Mouse (Mus musculus): ENCODE measurements around the gene Prlr. TPM values are rescaled to one million over a fixed set of nuclear protein-coding genes. Genes with fewer than 3 reads are reported as not detected.

Gene Prlr
- total and polyA plus RNA-seq, 3 experiments: not detected

DNA sequence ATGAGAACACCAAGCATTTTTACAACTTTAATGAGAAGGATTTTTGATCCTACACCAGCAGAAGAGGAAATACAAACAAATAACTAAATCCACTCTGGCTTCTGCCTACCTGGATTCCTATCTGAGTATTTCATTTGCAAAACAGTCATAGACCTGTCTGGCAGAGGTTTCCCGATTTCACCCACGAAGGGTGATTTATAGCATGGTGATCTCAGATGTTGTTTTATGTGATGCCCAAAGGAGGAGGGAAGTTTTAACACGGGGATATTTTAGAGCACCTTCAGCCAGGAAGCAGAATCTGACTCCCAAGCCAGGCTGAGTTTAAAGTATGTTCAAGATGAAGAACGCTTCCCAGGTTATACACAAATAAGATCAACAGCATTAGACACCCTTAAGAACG is 134.8 kb downstream of the Prlr start:
- H3K36me3 ChIP-seq (ENCODE audit: control insufficient read depth in 1 of 2, insufficient read depth in 2 of 2, low read length in 2 of 2): no peaks in the 10 kb centered on the region
- no peak overlapping the region for H3K27ac ChIP-seq (ENCODE audit: control insufficient read depth, low read depth, low read length)
- no peak for TF ChIP-seq ETS1 (IDR thresholded peaks at IDR 0.05; ENCODE audit: low read depth, low read length)
- TF ChIP-seq TAL1 (IDR thresholded peaks at IDR 0.05; ENCODE audit: low read length): no peak
- no peak for TF ChIP-seq SMC3 (IDR thresholded peaks at IDR 0.05; ENCODE audit: low read depth, low read length)
- TF ChIP-seq CTCF (IDR thresholded peaks at IDR 0.05 in 2 of 3, conservative IDR thresholded peaks at IDR 0.05 in 1 of 3; ENCODE audit: control insufficient read depth in 1 of 3, insufficient read depth in 1 of 3, low read depth in 2 of 3, low read length in 3 of 3, poor library complexity in 1 of 3, severe bottlenecking in 1 of 3): no peak
- no peak for TF ChIP-seq RAD21 (IDR thresholded peaks at IDR 0.05; ENCODE audit: low read depth, low read length)
- no peak for TF ChIP-seq ZNF384 (IDR thresholded peaks at IDR 0.05; ENCODE audit: low read depth, low read length)
- no peaks in the 10 kb centered on the region for H3K4me1 ChIP-seq (ENCODE audit: control insufficient read depth in 1 of 2, insufficient read depth in 2 of 2, low read length in 2 of 2)
- no peaks in the 10 kb centered on the region for H3K9me3 ChIP-seq (replicated peaks; ENCODE audit: insufficient read depth, low read length)
- no peak overlapping the region for H3K9ac ChIP-seq (ENCODE audit: control insufficient read depth, low read depth, low read length, poor library complexity, severe bottlenecking)
- no peaks in the 10 kb centered on the region for H3K79me2 ChIP-seq (ENCODE audit: control insufficient read depth, insufficient read depth, low read length, poor library complexity)
- H3K27me3 ChIP-seq (ENCODE audit: control insufficient read depth in 1 of 2, insufficient read depth in 2 of 2, low read length in 2 of 2): peaks cover 0 to 1% of the 10 kb centered on the region in 2 experiments; a peak in 1 of 4 replicates
- no peak overlapping the region for H3K4me3 ChIP-seq (ENCODE audit: control insufficient read depth in 1 of 2, insufficient read depth in 1 of 2, low read depth in 2 of 2, low read length in 2 of 2)
- no peak for DNase-seq (ENCODE audit: low read depth, low spot score)

DNA sequence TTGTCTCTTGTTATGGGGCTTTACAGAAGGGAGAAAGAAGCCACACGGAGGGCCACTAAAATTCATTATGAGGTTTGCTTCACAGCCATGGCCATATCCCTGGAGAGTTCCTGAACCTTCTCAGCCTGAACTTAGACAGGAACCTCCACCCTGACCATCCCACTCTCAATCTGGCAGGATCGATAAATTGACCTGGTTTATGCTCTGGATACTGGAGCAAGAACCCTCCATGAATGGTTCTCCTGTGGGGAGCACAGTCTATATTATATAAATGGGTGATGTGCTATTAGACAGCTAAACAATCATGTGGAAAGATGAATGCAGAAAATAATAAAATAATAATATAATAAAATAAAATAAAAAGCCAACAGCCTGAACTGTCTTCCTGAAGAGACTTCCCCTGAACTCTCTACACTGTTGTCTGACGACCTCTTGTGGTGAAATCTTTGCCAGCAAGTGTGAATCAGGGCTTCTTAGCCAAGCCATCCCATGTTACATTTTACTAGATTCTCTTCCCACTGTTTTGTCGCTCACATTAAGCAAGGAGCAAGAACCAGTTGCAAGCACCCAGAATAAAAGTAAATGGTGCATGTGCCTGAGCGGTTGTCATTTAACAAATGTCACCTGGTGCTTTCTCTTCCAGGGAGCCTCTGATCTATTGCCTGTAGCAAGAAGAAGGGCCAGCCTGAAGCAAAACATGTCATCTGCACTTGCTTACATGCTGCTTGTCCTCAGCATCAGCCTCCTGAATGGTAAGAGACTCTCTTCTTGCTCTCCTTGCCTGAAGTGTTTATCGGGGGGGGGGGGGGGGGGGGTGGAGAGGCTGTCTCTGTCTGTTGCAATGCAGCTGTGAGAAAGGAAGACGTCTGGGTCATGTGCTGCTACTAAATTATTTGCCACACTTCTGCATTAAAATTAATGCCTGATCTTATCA is 136.8 kb downstream of the Prlr start:
- no peak for TF ChIP-seq ELF1 (IDR thresholded peaks at IDR 0.05; ENCODE audit: low read depth, low read length)
- peak; percentile 71 for TF ChIP-seq RAD21 (IDR thresholded peaks at IDR 0.05; ENCODE audit: low read depth, low read length)
- TF ChIP-seq SMC3 (IDR thresholded peaks at IDR 0.05; ENCODE audit: low read depth, low read length): peak; percentile 76
- TF ChIP-seq ZC3H11A (IDR thresholded peaks at IDR 0.05; ENCODE audit: low read depth, low read length): peak; percentile 50
- TF ChIP-seq CTCF (IDR thresholded peaks at IDR 0.05 in 2 of 3, conservative IDR thresholded peaks at IDR 0.05 in 1 of 3; ENCODE audit: control insufficient read depth in 1 of 3, insufficient read depth in 1 of 3, low read depth in 2 of 3, low read length in 3 of 3, poor library complexity in 1 of 3, severe bottlenecking in 1 of 3): peak; percentile 40 to 66 (median 49); a peak in 5 of 6 replicates
- no peak for TF ChIP-seq SIN3A (IDR thresholded peaks at IDR 0.05; ENCODE audit: low read length)
- Histone ChIP-seq H3K9me3 (replicated peaks; ENCODE audit: insufficient read depth, low read length) (no peaks in the 10 kb centered on the region), H3K27ac (ENCODE audit: control insufficient read depth, low read depth, low read length) (no peak overlapping the region), H3K36me3 (ENCODE audit: control insufficient read depth in 1 of 2, insufficient read depth in 2 of 2, low read length in 2 of 2) (no peaks in the 10 kb centered on the region), H3K9ac (ENCODE audit: control insufficient read depth, low read depth, low read length, poor library complexity, severe bottlenecking) (no peak overlapping the region), H3K79me2 (ENCODE audit: control insufficient read depth, insufficient read depth, low read length, poor library complexity) (no peaks in the 10 kb centered on the region), H3K4me1 (ENCODE audit: control insufficient read depth in 1 of 2, insufficient read depth in 2 of 2, low read length in 2 of 2) (no peaks in the 10 kb centered on the region), H3K4me3 (ENCODE audit: control insufficient read depth in 1 of 2, insufficient read depth in 1 of 2, low read depth in 2 of 2, low read length in 2 of 2) (no peak overlapping the region), H3K27me3 (ENCODE audit: control insufficient read depth in 1 of 2, insufficient read depth in 2 of 2, low read length in 2 of 2) (peaks cover 0 to 1% of the 10 kb centered on the region in 2 experiments; a peak in 1 of 4 replicates)
- peak; percentile 46 for DNase-seq (ENCODE audit: low read depth, low spot score)

DNA sequence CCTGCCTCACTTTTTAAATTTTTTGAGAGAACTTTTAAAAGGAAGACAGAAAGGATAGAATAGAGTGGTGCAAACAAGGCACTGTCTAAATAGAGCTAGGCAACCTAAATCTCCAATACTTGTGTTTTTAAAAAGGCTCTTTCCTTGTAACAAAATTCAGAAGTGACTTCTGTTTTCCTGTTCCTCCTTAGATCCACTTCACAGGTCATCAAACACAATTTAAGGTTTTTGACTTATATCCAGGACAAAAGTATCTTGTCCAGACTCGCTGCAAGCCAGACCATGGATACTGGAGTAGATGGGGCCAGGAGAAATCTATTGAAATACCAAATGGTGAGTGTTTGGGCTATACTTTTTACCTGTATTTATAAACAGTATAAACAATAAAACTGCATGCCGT is 148.0 kb downstream of the Prlr start, which contains the start of gene Gm21973:
Gene Gm21973, plus strand, starts transcription at position 301 of the 400 bp plus-strand sequence.
- no peaks in the 10 kb centered on the region for H3K9me3 ChIP-seq (replicated peaks; ENCODE audit: insufficient read depth, low read length)
- H3K79me2 ChIP-seq (ENCODE audit: control insufficient read depth, insufficient read depth, low read length, poor library complexity): no peaks in the 10 kb centered on the region
- H3K36me3 ChIP-seq (ENCODE audit: control insufficient read depth in 1 of 2, insufficient read depth in 2 of 2, low read length in 2 of 2): no peaks in the 10 kb centered on the region
- no peak within 1 kb of the TSS for H3K27ac ChIP-seq (ENCODE audit: control insufficient read depth, low read depth, low read length)
- no peak for DNase-seq (ENCODE audit: low read depth, low spot score)
- H3K27me3 ChIP-seq (ENCODE audit: control insufficient read depth in 1 of 2, insufficient read depth in 2 of 2, low read length in 2 of 2): no peaks in the 10 kb centered on the region; a peak in 3 of 4 replicates
- H3K4me3 ChIP-seq (ENCODE audit: control insufficient read depth in 1 of 2, insufficient read depth in 1 of 2, low read depth in 2 of 2, low read length in 2 of 2): no peak within 1 kb of the TSS
- no peak within 1 kb of the TSS for H3K9ac ChIP-seq (ENCODE audit: control insufficient read depth, low read depth, low read length, poor library complexity, severe bottlenecking)
- no peak for TF ChIP-seq USF2 (IDR thresholded peaks at IDR 0.05; ENCODE audit: borderline replicate concordance in 1 of 2, insufficient read depth in 1 of 2, low read depth in 1 of 2, low read length in 2 of 2)
- TF ChIP-seq MYC (IDR thresholded peaks at IDR 0.05; ENCODE audit: low read depth, low read length): no peak
- no peak for TF ChIP-seq CTCF (IDR thresholded peaks at IDR 0.05 in 2 of 3, conservative IDR thresholded peaks at IDR 0.05 in 1 of 3; ENCODE audit: control insufficient read depth in 1 of 3, insufficient read depth in 1 of 3, low read depth in 2 of 3, low read length in 3 of 3, poor library complexity in 1 of 3, severe bottlenecking in 1 of 3)
- TF ChIP-seq NRF1 (IDR thresholded peaks at IDR 0.05; ENCODE audit: insufficient read depth, low read depth, low read length, poor library complexity, severe bottlenecking): no peak
- no peak for TF ChIP-seq MAX (IDR thresholded peaks at IDR 0.05; ENCODE audit: low read length)
- TF ChIP-seq BHLHE40 (IDR thresholded peaks at IDR 0.05; ENCODE audit: borderline replicate concordance, low read depth, low read length): no peak
- TF ChIP-seq MEF2A (IDR thresholded peaks at IDR 0.05; ENCODE audit: extremely low read depth, insufficient replicate concordance, low read depth, low read length, poor library complexity, severe bottlenecking): no peak
- no peak for TF ChIP-seq ETS1 (IDR thresholded peaks at IDR 0.05; ENCODE audit: low read depth, low read length)
- no peaks in the 10 kb centered on the region for H3K4me1 ChIP-seq (ENCODE audit: control insufficient read depth in 1 of 2, insufficient read depth in 2 of 2, low read length in 2 of 2)

Measured in MEL (cell line).